Mouse (Mus musculus) frontal cortex, postnatal 36 days (tissue): Measurements from ENCODE around the gene Fntb.

Source experiments
- DNase-seq, 2 experiments: peaks; one replicate each; pipeline ENCODE4 v3.0.0; 2022; ENCODE audit warnings: low spot score in 2 of 2

Fntb gene

GRCm38 (mm10) chr12:76765354-76765851 is at the start of gene Fntb, which contains the start of gene Churc1:
Fntb (plus strand) TSS chr12:76765589.
Churc1 (plus strand) TSS chr12:76765538.
- DNase-seq, result peak; percentile 83 to 90

GRCm38 (mm10) chr12:76718384-76718783 is 47.0 kb upstream of the Fntb start:
- no peak for DNase-seq

GRCm38 (mm10) chr12:76720572-76720971 is 44.8 kb upstream of the Fntb start:
- no peak for DNase-seq

- DNase-seq, result no peak
Measured at GRCm38 (mm10) chr12:76722026-76722425, 43.4 kb upstream of the Fntb start.

- no peak for DNase-seq
Measured at GRCm38 (mm10) chr12:76727955-76728354, 37.4 kb upstream of the Fntb start.

- DNase-seq, result no peak
Measured at GRCm38 (mm10) chr12:76750866-76751459, 14.4 kb upstream of the Fntb start.

GRCm38 (mm10) chr12:76752652-76753318 is 12.6 kb upstream of the Fntb start:
- DNase-seq, result peak in 1 of 2 experiments; percentile 68

- DNase-seq, result no peak
Measured at GRCm38 (mm10) chr12:76765901-76766630, 677 bp downstream of the Fntb start.

GRCm38 (mm10) chr12:76770841-76771500 is 5.6 kb downstream of the Fntb start:
- no peak for DNase-seq

- DNase-seq, result no peak
Measured at GRCm38 (mm10) chr12:76771540-76771939, 6.2 kb downstream of the Fntb start.

GRCm38 (mm10) chr12:76774652-76775051 is 9.3 kb downstream of the Fntb start:
- no peak for DNase-seq

- DNase-seq, result no peak
Measured at GRCm38 (mm10) chr12:76775132-76775531, 9.7 kb downstream of the Fntb start.

- no peak for DNase-seq
Measured at GRCm38 (mm10) chr12:76776898-76777297, 11.5 kb downstream of the Fntb start.

GRCm38 (mm10) chr12:76777845-76778244 is 12.5 kb downstream of the Fntb start:
- DNase-seq, result no peak

GRCm38 (mm10) chr12:76778305-76779083 is 13.1 kb downstream of the Fntb start:
- no peak for DNase-seq

- no peak for DNase-seq
Measured at GRCm38 (mm10) chr12:76779951-76780350, 14.6 kb downstream of the Fntb start.

- DNase-seq, result no peak
Measured at GRCm38 (mm10) chr12:76780639-76781468, 15.5 kb downstream of the Fntb start.

- DNase-seq, result no peak
Measured at GRCm38 (mm10) chr12:76784056-76784619, 18.7 kb downstream of the Fntb start.

- no peak for DNase-seq
Measured at GRCm38 (mm10) chr12:76790446-76791084, 25.2 kb downstream of the Fntb start.
